In genomic region chr1:159256543-159256942, GRCm38 (mm10) we compare ENCODE assay signal across 23 mouse cellular contexts. TPM values are rescaled to one million over a fixed set of nuclear protein-coding genes. Genes with fewer than 3 reads are reported as not detected.
DNase-seq lines count a peak whose midpoint lies in the region; ATAC-seq and TF ChIP-seq lines count a peak whose summit lies in the region.
"Had no signal": no experiment of that assay in that cellular context is flagged by ENCODE, and none has a peak within 500 bp of the region (broad histone marks: within the 10 kb centered on the region; RNA-seq: fewer than 3 reads in every experiment).

No protein-coding gene starts in this region.

- 0 out of 2 replicates have a peak, but pooled peaks have one; percentile 28 for ATAC-seq in intestine, embryonic 15.5 days
- ATAC-seq in intestine, postnatal 0 days = no peak
- ATAC-seq: forebrain, embryonic 16.5 days; hindbrain, embryonic 16.5 days; inflammation-experienced regulatory T-cells, adult 6 months had no signal

- H3K4me2 ChIP-seq in intestine, embryonic 15.5 days (replicated peaks) = no peak overlapping the region
- no peak overlapping the region for H3K4me2 ChIP-seq in intestine, postnatal 0 days (replicated peaks; ENCODE audit: low read depth)
- H3K4me2 ChIP-seq in myocyte (ENCODE audit: low read depth) = peak overlapping the region; percentile 56
- H3K4me2 ChIP-seq: embryonic facial prominence, embryonic 12.5 days; forebrain, embryonic 12.5 days; hindbrain, embryonic 12.5 days had no signal

- H3K36me3 ChIP-seq in intestine, embryonic 15.5 days = peaks cover 4% of the 10 kb centered on the region; the same call in 1 of the 2 replicates
- H3K36me3 ChIP-seq in intestine, postnatal 0 days (ENCODE audit: control insufficient read depth, insufficient read depth) = peaks cover 20% of the 10 kb centered on the region
- H3K36me3 ChIP-seq in myocyte (ENCODE audit: control insufficient read depth, insufficient read depth) = peaks cover 29% of the 10 kb centered on the region

- 91% methylated on average over 1 of the region's 1 CpGs for WGBS in intestine, embryonic 15.5 days
- 75% methylated on average over 1 of the region's 1 CpGs for WGBS in intestine, postnatal 0 days

- H3K9ac ChIP-seq in intestine, embryonic 15.5 days = no peak overlapping the region
- H3K9ac ChIP-seq in intestine, postnatal 0 days (ENCODE audit: low read depth, low read length) = no peak overlapping the region
- H3K9ac ChIP-seq: embryonic facial prominence, embryonic 12.5 days; forebrain, embryonic 12.5 days; hindbrain, embryonic 12.5 days had no signal

- intact Hi-C loops in left cerebral cortex, postnatal 14 days (cut with DNase I) = no loop called here

- no peaks in the 10 kb centered on the region for H3K27me3 ChIP-seq in intestine, embryonic 15.5 days (replicated peaks)
- no peaks in the 10 kb centered on the region for H3K27me3 ChIP-seq in intestine, postnatal 0 days (replicated peaks; ENCODE audit: control insufficient read depth, insufficient read depth, low read length)
- H3K27me3 ChIP-seq in myocyte (ENCODE audit: control insufficient read depth, insufficient read depth, insufficient read length) = no peaks in the 10 kb centered on the region
- H3K27me3 ChIP-seq: embryonic facial prominence, embryonic 12.5 days; forebrain, embryonic 12.5 days; hindbrain, embryonic 12.5 days had no signal

- peaks cover 32% of the 10 kb centered on the region for H3K79me2 ChIP-seq in myocyte (ENCODE audit: control insufficient read depth, insufficient read depth)

- no peaks in the 10 kb centered on the region for H3K9me3 ChIP-seq in intestine, embryonic 15.5 days
- H3K9me3 ChIP-seq in intestine, postnatal 0 days (ENCODE audit: control insufficient read depth) = no peaks in the 10 kb centered on the region
- H3K9me3 ChIP-seq: embryonic facial prominence, embryonic 12.5 days; forebrain, embryonic 12.5 days; heart, embryonic 10.5 days; hindbrain, embryonic 12.5 days had no signal

- no peak for TF ChIP-seq CTCF in intestine, postnatal 0 days (IDR thresholded peaks at IDR 0.05; ENCODE audit: low read depth)

- no peak overlapping the region for H3K4me3 ChIP-seq in intestine, embryonic 15.5 days (replicated peaks)
- no peak overlapping the region for H3K4me3 ChIP-seq in intestine, postnatal 0 days (ENCODE audit: low read depth, low read length)
- H3K4me3 ChIP-seq in myocyte = no peak overlapping the region
- H3K4me3 ChIP-seq: embryonic facial prominence, embryonic 12.5 days; forebrain, embryonic 12.5 days; gastrocnemius, adult 2 months; heart, embryonic 10.5 days; hindbrain, embryonic 12.5 days had no signal

- no peak overlapping the region for H3ac ChIP-seq in myocyte (ENCODE audit: control insufficient read depth, insufficient read length)

- peak; percentile 25 for DNase-seq in 3T3-L1 (ENCODE audit: low read depth, low spot score)
- DNase-seq in NIH3T3 (ENCODE audit: low read depth) = peak; percentile 19
- DNase-seq in left cerebral cortex, postnatal 14 days (ENCODE audit: low spot score in 2 of 2) = no peak
- no peak for DNase-seq in gastrocnemius, postnatal 25 days
- DNase-seq: adrenal gland, adult 8-10 months; adrenal gland, postnatal 36 days; cerebellum, adult 8-10 months; cerebellum, postnatal 14 days; gastrocnemius, adult 2 months; gastrocnemius, postnatal 36 days; heart, adult 11 months; heart, postnatal 10 days; heart, postnatal 4 days had no signal

- H3K4me1 ChIP-seq in intestine, embryonic 15.5 days (replicated peaks) = no peaks in the 10 kb centered on the region
- H3K4me1 ChIP-seq in intestine, postnatal 0 days (replicated peaks; ENCODE audit: control insufficient read depth, insufficient read depth, low read length) = no peaks in the 10 kb centered on the region
- H3K4me1 ChIP-seq: embryonic facial prominence, embryonic 12.5 days; forebrain, embryonic 12.5 days; heart, embryonic 10.5 days; hindbrain, embryonic 12.5 days had no signal

- no peak overlapping the region for H3K27ac ChIP-seq in intestine, embryonic 15.5 days
- H3K27ac ChIP-seq in intestine, postnatal 0 days (ENCODE audit: low read depth, low read length) = no peak overlapping the region
- H3K27ac ChIP-seq: embryonic facial prominence, embryonic 12.5 days; forebrain, embryonic 12.5 days; gastrocnemius, adult 2 months; heart, embryonic 10.5 days; hindbrain, embryonic 12.5 days had no signal

- TF ChIP-seq POLR2A in myocyte (IDR thresholded peaks at IDR 0.05; ENCODE audit: insufficient read length, low read depth) = no peak

TF ChIP-seq in myocyte, 11 proteins besides CTCF, POLR2A, EP300 and RAD21:
- TF ChIP-seq E2F4 (IDR thresholded peaks at IDR 0.05; ENCODE audit: insufficient read depth) = no peak
- no peak for TF ChIP-seq CEBPB (IDR thresholded peaks at IDR 0.05; ENCODE audit: insufficient read depth, poor library complexity, severe bottlenecking)
- TF ChIP-seq MYOG (IDR thresholded peaks at IDR 0.05; ENCODE audit: control insufficient read depth in 1 of 3, insufficient read depth in 1 of 3, insufficient read length in 2 of 3, low read depth in 2 of 3) = no peak
- no peak for TF ChIP-seq MAX (IDR thresholded peaks at IDR 0.05; ENCODE audit: low read depth)
- TF ChIP-seq SRF (IDR thresholded peaks at IDR 0.05; ENCODE audit: control insufficient read depth, insufficient read length, low read depth) = no peak
- no peak for TF ChIP-seq USF1 (IDR thresholded peaks at IDR 0.05; ENCODE audit: low read depth)
- no peak for TF ChIP-seq TCF3 (IDR thresholded peaks at IDR 0.05; ENCODE audit: insufficient read length, low read depth)
- TF ChIP-seq TCF12 (IDR thresholded peaks at IDR 0.05; ENCODE audit: insufficient read depth, poor library complexity, severe bottlenecking) = no peak
- TF ChIP-seq MYOD1 (IDR thresholded peaks at IDR 0.05; ENCODE audit: control insufficient read depth in 1 of 3, insufficient read length in 2 of 3, low read depth in 2 of 3) = no peak
- no peak for TF ChIP-seq REST (IDR thresholded peaks at IDR 0.05; ENCODE audit: insufficient read depth, insufficient read length)
- TF ChIP-seq POLR2AphosphoS2 (IDR thresholded peaks at IDR 0.05; ENCODE audit: insufficient read length, low read depth) = no peak

RNA-seq across cellular contexts. Expression of gene Cop1, which starts 24.4 kb away (rescaled TPM):
- 55.6 and 73.0 TPM in 2 replicates for polyA plus RNA-seq in intestine, embryonic 15.5 days (2015; fragmentation: Nextera tagmentation; extraction: Ambion mirVana)
- polyA plus RNA-seq in intestine, postnatal 0 days (2015; fragmentation: Nextera tagmentation; extraction: Ambion mirVana) = 32.4 and 32.8 TPM in 2 replicates
- polyA plus RNA-seq in myocyte (2012; fragmentation: generic; extraction: Trizol) = 63.6 TPM
- 100 to 1,000 TPM; 130 to 141 TPM for total RNA-seq in left cerebral cortex, postnatal 14 days (2021)
- total RNA-seq in gastrocnemius, postnatal 25 days (2021) = 100 to 1,000 TPM; 133 to 134 TPM

Comparison
In these comparisons a context has a peak if more than half of its experiments do, and no peak if none do; other contexts are left out.
1. DNase-seq: peak in 3T3-L1 (single experiment) and NIH3T3 (single experiment); none in left cerebral cortex, postnatal 14 days (0 of 2) and gastrocnemius, postnatal 25 days (single experiment).